Mouse (Mus musculus) thymus, adult 2 months (tissue): ENCODE measurements around the gene Taf1d.

Experiments
- CTCF ChIP-seq: fragments of 200-500 bp; IDR thresholded peaks from 2 replicates; pipeline ENCODE4 v1.5.1; 2012; ENCODE audit warnings: mild to moderate bottlenecking, control low read depth, low read length, moderate library complexity, borderline replicate concordance; ENCODE audit not compliant: control insufficient read depth, poor library complexity, insufficient read depth; ENCODE audit errors: extremely low read depth
- POLR2A ChIP-seq: fragments of 200-500 bp; IDR thresholded peaks from 2 replicates; pipeline ENCODE4 v1.6.1; 2012; ENCODE audit warnings: mild to moderate bottlenecking, low read length, control low read depth, moderate library complexity; ENCODE audit not compliant: control insufficient read depth, poor library complexity, insufficient read depth; ENCODE audit errors: extremely low read depth

GRCm38 (mm10) chr9:15285443-15285842 lies 20.6 kb upstream of the Taf1d start:
- TF ChIP-seq POLR2A (no peak), CTCF (no peak)
